Mouse (Mus musculus): ENCODE measurements around the gene Gm7137.
"Not testable (repeated sequence)": the region's sequence is repeated elsewhere in the genome, so short reads cannot be mapped to it uniquely, and the experiment has no call there.

Gene Gm7137

GRCm38 (mm10) chr10:77787876-77788275 is at the start of gene Gm7137:
Gm7137 (minus strand) TSS chr10:77788200.
- not testable (repeated sequence) for DNase-seq (ENCODE audit: low spot score in 2 of 2)

- no peak for DNase-seq (ENCODE audit: low spot score in 2 of 2)
Observed at GRCm38 (mm10) chr10:77835647-77836046, 47.6 kb upstream of the Gm7137 start, which contains the start of gene Krtap10-10. Krtap10-10 (plus strand) TSS chr10:77835947.

- no peak for DNase-seq (ENCODE audit: low spot score in 2 of 2)
Observed at GRCm38 (mm10) chr10:77826951-77827350, 39.0 kb upstream of the Gm7137 start, which contains the start of gene Krtap10-4. Krtap10-4 (minus strand) TSS chr10:77827095.

GRCm38 (mm10) chr10:77819203-77819602 is 31.2 kb upstream of the Gm7137 start:
- no peak for DNase-seq (ENCODE audit: low spot score in 2 of 2)

GRCm38 (mm10) chr10:77818523-77818922 is 30.5 kb upstream of the Gm7137 start:
- DNase-seq (ENCODE audit: low spot score in 2 of 2): no peak

- DNase-seq (ENCODE audit: low spot score in 2 of 2): no peak
Observed at GRCm38 (mm10) chr10:77815514-77815913, 27.5 kb upstream of the Gm7137 start.

- DNase-seq (ENCODE audit: low spot score in 2 of 2): no peak
Observed at GRCm38 (mm10) chr10:77814382-77814781, 26.4 kb upstream of the Gm7137 start, which contains the start of gene Gm2696. Gm2696 (plus strand) TSS chr10:77814682.

DNA sequence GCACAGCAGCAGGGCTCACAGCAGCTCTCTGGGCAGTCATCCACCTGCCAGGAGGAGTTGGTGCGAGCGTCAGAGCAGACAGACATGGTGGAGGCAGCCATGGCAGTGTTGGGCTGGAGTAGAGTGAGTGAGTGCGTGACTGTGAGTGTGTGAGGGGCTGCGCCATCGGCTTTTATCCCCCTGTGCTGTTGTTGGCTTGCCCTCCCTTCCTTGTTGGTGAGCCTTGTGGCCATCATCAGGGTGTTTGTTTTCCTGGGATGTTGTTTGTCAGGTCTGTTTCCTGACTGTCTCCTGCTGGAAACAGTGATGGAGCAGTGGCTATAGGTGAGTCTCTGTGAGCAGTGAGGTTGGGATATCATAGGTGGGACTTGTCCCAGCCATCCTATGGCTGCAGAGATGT is 23.7 kb upstream of the Gm7137 start, which contains the start of gene Gm9507:
Gm9507 (minus strand) TSS at position 101 of the 400 bp plus-strand sequence.
- DNase-seq (ENCODE audit: low spot score in 2 of 2): no peak

DNA sequence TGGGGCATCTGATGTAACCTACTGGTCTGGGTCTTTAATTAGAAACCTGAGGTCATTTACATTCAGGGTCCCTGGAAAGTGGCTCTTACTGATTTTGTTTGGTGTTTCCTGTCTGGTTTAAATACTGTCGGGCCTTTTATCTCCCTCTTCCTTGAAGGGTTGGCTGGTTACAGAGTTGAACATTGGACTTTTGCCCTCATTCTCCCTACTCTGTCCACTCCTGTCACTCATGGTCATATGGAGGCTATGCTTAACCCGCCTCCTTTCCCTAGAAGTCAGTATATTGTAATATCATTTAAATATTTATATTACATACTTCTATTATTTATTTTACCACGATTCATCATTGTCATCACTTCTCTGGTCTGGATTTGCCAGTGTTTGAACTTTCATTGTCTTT is 16.1 kb upstream of the Gm7137 start:
- DNase-seq (ENCODE audit: low spot score in 2 of 2): no peak

- DNase-seq (ENCODE audit: low spot score in 2 of 2): no peak
Observed at GRCm38 (mm10) chr10:77798921-77799508, 11.0 kb upstream of the Gm7137 start, which contains the start of gene Gm19668. Gm19668 (minus strand) TSS chr10:77799133.

DNA sequence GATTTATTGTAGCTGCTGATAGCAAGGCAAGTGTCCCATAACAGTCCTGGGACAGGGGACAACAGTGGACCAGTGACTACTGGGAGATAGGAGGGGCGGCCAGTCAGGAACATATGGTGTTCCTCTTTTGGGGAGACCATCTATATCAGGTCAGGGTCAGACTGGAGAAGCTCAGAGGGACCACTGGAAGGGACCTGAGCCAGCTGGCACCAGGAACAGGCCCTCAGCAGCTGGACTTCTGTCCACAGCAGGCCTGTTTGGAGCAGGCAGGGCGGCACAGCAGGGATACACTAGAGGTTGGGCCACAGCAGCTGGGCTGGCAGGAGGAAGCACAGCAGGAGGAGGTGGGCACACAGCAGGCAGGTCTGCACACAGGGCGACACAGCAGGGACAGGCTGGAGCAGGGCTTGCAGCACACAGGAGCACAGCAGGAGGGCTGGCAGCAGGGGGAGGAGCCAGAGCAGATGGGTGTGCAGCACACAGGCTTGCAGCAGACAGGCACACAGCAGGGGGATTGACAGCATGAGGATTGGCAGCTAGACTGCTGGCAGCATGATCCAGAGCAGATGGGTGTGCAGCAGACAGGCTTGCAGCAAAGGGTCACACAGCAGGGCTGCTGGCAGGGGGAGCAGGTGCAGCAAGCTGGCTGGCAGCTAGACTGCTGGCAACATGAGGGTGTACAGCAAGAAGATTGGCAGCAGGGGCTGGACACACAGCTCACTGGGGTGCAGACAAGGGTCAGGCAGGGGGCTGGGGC is 10.3 kb upstream of the Gm7137 start:
- DNase-seq (ENCODE audit: low spot score in 2 of 2): not testable (repeated sequence)

GRCm38 (mm10) chr10:77797677-77798076 is 9.7 kb upstream of the Gm7137 start:
- DNase-seq (ENCODE audit: low spot score in 2 of 2): no peak

- DNase-seq (ENCODE audit: low spot score in 2 of 2): no peak
Observed at GRCm38 (mm10) chr10:77794976-77795375, 7.0 kb upstream of the Gm7137 start, which contains the start of gene Gm9639. Gm9639 (minus strand) TSS chr10:77795076.

GRCm38 (mm10) chr10:77788621-77789020 is 621 bp upstream of the Gm7137 start:
- no peak for DNase-seq (ENCODE audit: low spot score in 2 of 2)

DNA sequence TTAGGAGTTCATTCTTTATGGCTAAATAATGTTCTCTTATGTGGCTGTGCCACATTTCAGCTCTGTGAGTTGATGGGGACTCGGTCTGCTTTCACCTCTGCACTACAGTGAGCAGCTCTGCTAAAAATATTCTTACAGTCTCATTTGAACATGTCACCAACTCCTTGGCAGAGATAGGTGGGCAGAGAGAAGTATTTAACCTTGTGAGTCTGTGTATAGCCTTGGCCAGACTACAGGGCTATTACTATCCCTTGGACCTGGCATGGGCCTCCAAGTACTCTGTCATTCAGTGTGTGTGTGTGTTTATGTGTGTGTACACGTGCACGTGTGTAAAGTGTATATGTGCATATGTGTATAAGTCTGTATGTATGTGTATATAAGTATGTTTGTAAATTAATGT is 4.6 kb downstream of the Gm7137 start:
- DNase-seq (ENCODE audit: low spot score in 2 of 2): not testable (repeated sequence)

DNA sequence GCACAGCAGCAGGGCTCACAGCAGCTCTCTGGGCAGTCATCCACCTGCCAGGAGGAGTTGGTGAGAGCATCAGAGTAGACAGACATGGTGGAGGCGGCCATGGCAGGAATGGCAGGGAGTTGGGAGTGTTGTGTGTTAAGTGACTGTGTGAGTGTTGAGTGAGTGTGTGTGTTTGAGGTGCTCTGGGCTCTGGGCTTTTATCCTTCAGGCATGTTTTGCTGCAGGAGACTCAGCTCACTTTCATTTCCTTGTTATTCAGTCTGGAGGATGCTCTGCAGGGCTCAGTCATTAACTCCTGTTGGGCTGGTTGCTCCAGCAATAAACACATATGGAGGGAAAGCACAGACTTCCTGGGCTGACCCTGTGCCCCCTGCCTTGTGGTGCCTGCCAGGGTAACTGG is 5.6 kb downstream of the Gm7137 start, which contains the start of gene Gm3250:
Gm3250 (minus strand) TSS at position 101 of the 400 bp plus-strand sequence.
- DNase-seq (ENCODE audit: low spot score in 2 of 2): not testable (repeated sequence)

GRCm38 (mm10) chr10:77776844-77777243 is 11.2 kb downstream of the Gm7137 start, which contains the start of gene Gm7138:
Gm7138 (minus strand) TSS chr10:77776944.
- not testable (repeated sequence) for DNase-seq (ENCODE audit: low spot score in 2 of 2)

GRCm38 (mm10) chr10:77772142-77772541 is 15.9 kb downstream of the Gm7137 start:
- DNase-seq (ENCODE audit: low spot score in 2 of 2): not testable (repeated sequence)

DNA sequence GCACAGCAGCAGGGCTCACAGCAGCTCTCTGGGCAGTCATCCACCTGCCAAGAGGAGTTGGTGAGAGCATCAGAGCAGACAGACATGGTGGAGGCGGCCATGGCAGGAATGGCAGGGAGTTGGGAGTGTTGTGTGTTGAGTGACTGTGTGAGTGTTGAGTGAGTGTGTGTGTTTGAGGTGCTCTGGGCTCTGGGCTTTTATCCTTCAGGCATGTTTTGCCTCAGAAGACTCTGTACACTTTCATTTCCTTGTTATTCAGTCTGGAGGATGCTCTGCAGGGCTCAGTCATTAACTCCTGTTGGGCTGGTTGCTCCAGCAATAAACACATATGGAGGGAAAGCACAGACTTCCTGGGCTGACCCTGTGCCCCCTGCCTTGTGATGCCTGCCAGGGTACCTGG is 16.8 kb downstream of the Gm7137 start, which contains the start of gene Gm3238:
Gm3238 (minus strand) TSS at position 101 of the 400 bp plus-strand sequence.
- not testable (repeated sequence) for DNase-seq (ENCODE audit: low spot score in 2 of 2)

DNA sequence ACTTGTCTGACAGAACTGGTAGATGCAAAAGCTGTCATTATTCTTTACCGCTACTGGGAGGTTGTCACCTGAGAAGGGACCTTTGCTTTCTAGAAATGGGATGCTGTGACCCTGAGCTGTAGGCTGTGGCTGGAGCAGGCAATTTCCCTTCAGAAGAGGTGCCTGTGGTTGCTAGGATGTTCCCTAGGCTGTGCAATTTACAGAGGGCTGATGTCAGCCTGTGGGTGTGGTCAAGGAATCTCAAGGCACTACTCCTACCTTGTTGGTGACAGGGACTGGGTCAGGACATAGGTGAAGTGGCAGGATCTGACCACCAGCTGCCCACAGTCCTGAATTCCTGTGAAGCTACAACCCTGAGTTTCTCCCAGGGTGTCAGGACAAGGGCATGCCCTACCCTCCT is 18.3 kb downstream of the Gm7137 start:
- DNase-seq (ENCODE audit: low spot score in 2 of 2): no peak

GRCm38 (mm10) chr10:77759582-77759981 is 28.4 kb downstream of the Gm7137 start, which contains the start of gene Gm3233:
Gm3233 (minus strand) TSS chr10:77759682.
- not testable (repeated sequence) for DNase-seq (ENCODE audit: low spot score in 2 of 2)

- no peak for DNase-seq (ENCODE audit: low spot score in 2 of 2)
Observed at GRCm38 (mm10) chr10:77753448-77753847, 34.6 kb downstream of the Gm7137 start.
